Mouse (Mus musculus) frontal cortex, adult (tissue): Measurements from ENCODE around the gene Olfr591.
"Not testable (repeated sequence)": the region's sequence is repeated elsewhere in the genome, so short reads cannot be mapped to it uniquely, and the experiment has no call there.

Source experiments
- ATAC-seq: cut with Nextera tagmentation; 2 replicates; pipeline ENCODE4 v1.9.2; 2017; ENCODE audit warnings: mild to moderate bottlenecking, moderate library complexity, mixed read lengths; ENCODE audit not compliant: low TSS enrichment

Gene Olfr591

DNA sequence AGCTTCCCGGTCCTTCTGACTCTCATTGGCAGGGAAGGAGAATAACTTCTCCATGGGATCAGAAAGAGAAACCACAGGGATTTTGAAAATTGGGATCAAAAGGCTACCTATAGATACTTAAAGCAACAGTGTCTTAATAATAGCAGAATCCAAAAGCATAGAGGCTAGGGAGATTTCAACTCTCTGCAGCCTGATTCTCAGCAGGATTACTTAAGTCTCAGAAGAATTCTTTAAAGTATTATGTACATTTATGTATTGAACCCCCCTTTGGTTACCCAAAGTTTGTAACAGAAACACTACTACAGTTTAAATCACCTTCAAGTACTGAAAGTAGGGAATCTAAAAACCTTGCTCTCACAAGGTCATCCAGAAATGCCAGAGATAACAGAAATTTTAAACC, at the start of gene Olfr591:
Gene Olfr591, minus strand, starts transcription at position 101 of the 400 bp plus-strand sequence.
- no peak for ATAC-seq

DNA sequence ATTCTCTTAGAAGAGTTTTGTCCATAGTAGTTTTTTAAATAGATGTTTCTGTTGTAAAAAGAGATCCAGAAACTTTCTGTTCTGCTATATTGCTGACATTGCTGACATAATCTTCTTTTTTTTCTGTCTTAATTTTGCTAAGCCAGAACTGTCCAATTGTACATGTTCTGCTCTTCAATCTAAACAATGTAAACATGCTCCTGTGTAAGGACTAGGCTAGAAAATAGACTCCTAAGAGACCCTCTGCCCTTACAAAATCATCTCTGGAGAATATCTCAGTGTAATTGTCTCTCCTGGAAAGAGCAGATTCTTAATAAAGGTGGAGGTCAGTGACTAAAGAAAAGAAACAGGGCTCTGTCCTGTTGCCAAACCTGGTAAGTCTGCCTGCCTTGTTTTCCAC, 38.6 kb upstream of the Olfr591 start, which contains the start of gene Olfr594:
Gene Olfr594, plus strand, starts transcription at position 301 of the 400 bp plus-strand sequence.
- no peak for ATAC-seq

GRCm38 (mm10) chr7:103212050-103212449, 33.9 kb upstream of the Olfr591 start:
- not testable (repeated sequence) for ATAC-seq

DNA sequence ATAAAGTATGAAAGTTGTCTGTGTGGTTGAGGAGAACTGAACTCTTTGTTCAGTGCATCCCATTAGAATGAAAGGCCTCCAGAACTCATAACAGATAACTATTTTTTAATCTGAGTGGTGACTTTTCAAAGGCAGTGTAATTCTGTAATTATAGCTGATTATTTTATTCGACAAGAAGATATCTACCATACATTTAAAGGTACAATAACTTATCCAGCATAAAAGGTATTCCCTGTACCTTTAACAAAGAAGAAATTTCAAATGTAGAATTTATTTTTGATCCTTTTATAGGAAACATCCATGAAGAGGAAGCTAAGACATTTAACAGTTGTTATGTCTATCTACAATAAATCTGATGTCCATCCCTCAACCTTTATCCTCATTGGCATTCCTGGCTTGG, 33.4 kb upstream of the Olfr591 start, which contains the start of gene Olfr593:
Gene Olfr593, plus strand, starts transcription at position 301 of the 400 bp plus-strand sequence.
- no peak for ATAC-seq

- not testable (repeated sequence) for ATAC-seq
Observed at GRCm38 (mm10) chr7:103184503-103184902, 6.4 kb upstream of the Olfr591 start, which contains the start of gene Olfr592. TSS of gene Olfr592 (plus strand) at chr7:103184803.

DNA sequence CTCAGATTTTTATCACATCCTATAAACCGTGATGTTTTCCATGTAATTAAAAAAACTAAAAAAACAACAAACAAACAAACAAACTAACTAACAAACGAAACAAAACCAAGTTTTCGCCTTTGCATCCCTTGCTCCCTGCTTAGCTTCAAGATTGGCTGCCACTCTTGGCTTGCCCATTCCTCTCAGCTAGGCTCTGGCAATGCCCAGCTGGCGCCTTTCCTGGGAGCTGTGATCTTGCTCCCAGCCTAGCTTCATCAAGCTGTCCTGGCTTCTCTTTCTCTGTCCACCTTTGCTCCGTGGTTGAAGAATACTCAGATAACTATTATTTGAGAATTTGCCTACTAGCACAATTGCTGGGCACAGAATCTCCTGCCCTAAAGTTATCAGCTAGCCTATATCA, 8.4 kb downstream of the Olfr591 start:
- ATAC-seq: no peak

DNA sequence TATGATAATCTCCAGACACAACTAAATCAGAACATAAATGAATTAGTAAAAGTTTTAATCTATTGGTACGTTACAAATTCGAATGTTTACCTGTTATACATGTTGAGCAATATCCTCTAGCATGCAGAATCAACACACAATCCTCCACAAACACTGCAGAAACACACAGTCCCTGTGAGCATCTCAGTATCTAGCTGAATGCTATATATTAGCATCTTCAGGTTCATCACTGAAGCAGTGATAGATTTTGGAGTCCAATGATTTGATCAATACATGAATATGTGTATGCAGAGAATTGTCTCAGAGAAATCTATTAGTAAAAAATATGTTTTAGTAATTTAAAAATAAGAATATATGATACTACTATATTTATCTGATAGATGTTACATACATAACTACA, 21.9 kb downstream of the Olfr591 start, which contains the start of gene Olfr589:
Gene Olfr589, minus strand, starts transcription at position 101 of the 400 bp plus-strand sequence.
- no peak for ATAC-seq

DNA sequence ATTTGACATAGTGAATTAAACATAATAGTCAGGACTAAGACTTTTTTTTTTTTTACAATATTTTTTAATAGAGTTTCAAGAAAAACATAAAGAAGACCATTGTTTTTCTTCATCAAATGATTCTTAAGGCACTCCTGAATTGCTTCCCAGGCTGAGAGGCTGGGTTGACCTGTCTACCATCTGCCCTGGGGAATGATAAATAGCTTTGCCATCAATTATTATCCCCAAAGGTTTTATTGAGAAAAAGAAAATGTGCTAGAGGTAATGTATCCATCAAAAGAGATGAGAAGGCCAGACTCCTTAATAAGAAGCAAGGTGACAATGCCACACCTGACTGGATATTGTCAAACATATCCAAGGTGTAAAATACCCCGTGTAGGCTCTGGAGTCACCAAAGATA, 37.6 kb downstream of the Olfr591 start, which contains the start of gene Olfr588-ps1:
Gene Olfr588-ps1, plus strand, starts transcription at position 301 of the 400 bp plus-strand sequence.
- no peak for ATAC-seq

DNA sequence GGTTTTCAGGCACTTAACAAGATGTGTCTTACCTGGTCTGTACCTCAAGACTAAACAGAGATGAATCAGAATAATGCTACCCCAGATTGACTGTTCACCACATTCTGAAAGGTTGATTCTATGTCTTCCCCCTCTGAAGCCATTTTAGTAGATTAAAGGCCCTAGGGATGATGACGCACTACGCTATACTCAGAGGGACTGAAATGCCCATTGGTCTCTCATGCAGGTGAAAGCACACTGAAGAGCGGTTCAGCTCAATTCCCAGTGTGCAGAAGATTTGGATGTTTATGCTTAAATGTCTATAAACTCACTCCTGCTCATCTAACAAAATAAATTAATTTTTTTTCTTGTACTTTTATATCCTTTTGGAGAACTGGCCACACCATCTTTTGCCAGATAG, 52.6 kb downstream of the Olfr591 start, which contains the start of gene Olfr586:
Gene Olfr586, minus strand, starts transcription at position 101 of the 400 bp plus-strand sequence.
- ATAC-seq: no peak

DNA sequence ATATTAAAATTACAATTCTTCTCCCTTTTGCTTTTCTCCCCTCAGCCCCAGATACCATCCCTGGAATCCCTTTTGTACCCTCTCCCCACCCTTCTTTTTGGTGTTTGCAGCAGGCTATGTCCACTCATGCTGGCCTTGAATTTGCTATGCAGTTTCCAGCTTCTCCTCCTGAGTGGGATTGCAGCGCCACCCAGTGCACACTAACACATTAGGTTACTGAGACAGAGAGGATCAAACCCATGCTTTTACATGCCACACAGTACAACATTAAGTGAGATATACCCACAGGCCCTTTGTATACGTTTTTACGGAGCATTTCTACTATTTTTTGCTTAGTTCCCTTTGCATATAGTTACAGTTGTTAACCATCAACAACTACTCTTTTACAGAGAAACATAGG, 58.7 kb downstream of the Olfr591 start:
- ATAC-seq: no peak
